Mouse (Mus musculus) embryonic fibroblast, embryonic 13.5 days (primary cell): Measurements from ENCODE around the gene Hexb. TPM values are rescaled to one million over a fixed set of nuclear protein-coding genes. Genes with fewer than 3 reads are reported as not detected.

ENCODE experiments used
- H3K27ac ChIP-seq: 2 replicates; pipeline ENCODE4 v1.5.1; 2012; ENCODE audit warnings: low read length, control low read depth, inconsistent platforms; ENCODE audit not compliant: insufficient read depth
- H3K4me1 ChIP-seq: 2 replicates; pipeline ENCODE4 v1.6.1; 2011; ENCODE audit warnings: low read length; ENCODE audit not compliant: control insufficient read depth, insufficient read depth
- H3K4me3 ChIP-seq: 2 replicates; pipeline ENCODE4 v1.5.1; 2011; ENCODE audit warnings: mild to moderate bottlenecking, control low read depth, low read length; ENCODE audit not compliant: insufficient read depth
- CTCF ChIP-seq: IDR thresholded peaks from 2 replicates; pipeline ENCODE4 v1.5.1; 2011; ENCODE audit warnings: mild to moderate bottlenecking, control low read depth, low read length, moderate library complexity, borderline replicate concordance; ENCODE audit not compliant: insufficient read depth
- POLR2A ChIP-seq: IDR thresholded peaks from 2 replicates; pipeline ENCODE4 v1.6.1; 2011; ENCODE audit warnings: low read depth, mild to moderate bottlenecking, control low read depth, low read length, moderate library complexity
- polyA plus RNA-seq: library from polyadenylated mRNA; stranded (reverse); fragments of >200 nt; gene quantifications from 2 replicates; pipeline ENCODE4 v1.2.4, GENCODE M21; 2011; ENCODE audit warnings: low read depth; ENCODE audit not compliant: missing spikeins, insufficient read length

Hexb gene
- polyA plus RNA-seq, 1 experiment, result 81.3 TPM

- Histone ChIP-seq H3K4me3 (peak overlapping the region; percentile 47), H3K27ac (peak overlapping the region; percentile 84), H3K4me1 (no peaks in the 10 kb centered on the region)
- no peak for TF ChIP-seq CTCF
- peak; percentile 36; the same call in 1 of the 2 replicates for TF ChIP-seq POLR2A
Measured at GRCm38 (mm10) chr13:97205052-97205701, 7.0 kb upstream of the Hexb start.

GRCm38 (mm10) chr13:97201896-97202295 lies 3.7 kb upstream of the Hexb start:
- H3K4me3 ChIP-seq, result no peak overlapping the region
- no peak for TF ChIP-seq POLR2A
- no peak for TF ChIP-seq CTCF

GRCm38 (mm10) chr13:97201076-97201475 lies 2.9 kb upstream of the Hexb start:
- no peaks in the 10 kb centered on the region for H3K4me1 ChIP-seq
- no peak overlapping the region for H3K27ac ChIP-seq
- TF ChIP-seq POLR2A (no peak), CTCF (no peak)
- H3K4me3 ChIP-seq, result no peak overlapping the region

More at GRCm38 (mm10) chr13:97201896-97202295, 3.7 kb upstream of the Hexb start:
- Histone ChIP-seq H3K4me1 (no peaks in the 10 kb centered on the region), H3K27ac (no peak overlapping the region)

GRCm38 (mm10) chr13:97199123-97199522 lies 966 bp upstream of the Hexb start:
- no peak overlapping the region for H3K27ac ChIP-seq
- no peak for TF ChIP-seq CTCF
- no peak for TF ChIP-seq POLR2A
- H3K4me3 ChIP-seq, result no peak overlapping the region
- no peaks in the 10 kb centered on the region for H3K4me1 ChIP-seq

GRCm38 (mm10) chr13:97196925-97197218 lies 1.3 kb downstream of the Hexb start:
- H3K4me1 ChIP-seq, result no peaks in the 10 kb centered on the region
- H3K4me3 ChIP-seq, result no peak overlapping the region
- TF ChIP-seq POLR2A (no peak), CTCF (no peak)
- H3K27ac ChIP-seq, result no peak overlapping the region

- Histone ChIP-seq H3K4me3 (no peak overlapping the region), H3K27ac (no peak overlapping the region), H3K4me1 (no peaks in the 10 kb centered on the region)
- TF ChIP-seq CTCF (no peak), POLR2A (no peak)
Measured at GRCm38 (mm10) chr13:97196186-97196924, 1.8 kb downstream of the Hexb start.

GRCm38 (mm10) chr13:97193420-97193819 lies 4.7 kb downstream of the Hexb start:
- Histone ChIP-seq H3K4me1 (no peaks in the 10 kb centered on the region), H3K27ac (no peak overlapping the region), H3K4me3 (no peak overlapping the region)
- no peak for TF ChIP-seq POLR2A
- TF ChIP-seq CTCF, result no peak

- Histone ChIP-seq H3K27ac (no peak overlapping the region), H3K4me3 (no peak overlapping the region), H3K4me1 (no peaks in the 10 kb centered on the region)
- TF ChIP-seq POLR2A (no peak), CTCF (no peak)
Measured at GRCm38 (mm10) chr13:97192649-97193048, 5.5 kb downstream of the Hexb start.

- Histone ChIP-seq H3K4me3 (no peak overlapping the region), H3K27ac (no peak overlapping the region), H3K4me1 (no peaks in the 10 kb centered on the region)
- TF ChIP-seq POLR2A, result no peak
Measured at GRCm38 (mm10) chr13:97187693-97188092, 10.5 kb downstream of the Hexb start.

- TF ChIP-seq CTCF, result no peak
Measured at GRCm38 (mm10) chr13:97186346-97186745, 11.8 kb downstream of the Hexb start.

GRCm38 (mm10) chr13:97184656-97185055 lies 13.5 kb downstream of the Hexb start:
- Histone ChIP-seq H3K4me1 (no peaks in the 10 kb centered on the region), H3K27ac (no peak overlapping the region), H3K4me3 (no peak overlapping the region)
- TF ChIP-seq POLR2A (no peak), CTCF (no peak)

More at GRCm38 (mm10) chr13:97186346-97186745, 11.8 kb downstream of the Hexb start:
- H3K4me1 ChIP-seq, result no peaks in the 10 kb centered on the region
- H3K27ac ChIP-seq, result no peak overlapping the region
- H3K4me3 ChIP-seq, result no peak overlapping the region
